Mouse (Mus musculus) left cerebral cortex, postnatal 4 days (tissue): Measurements from ENCODE around the gene Scyl1. TPM values are rescaled to one million over a fixed set of nuclear protein-coding genes. Genes with fewer than 3 reads are reported as not detected.
"Not testable (repeated sequence)": the region's sequence is repeated elsewhere in the genome, so short reads cannot be mapped to it uniquely, and the experiment has no call there.

Source experiments
- DNase-seq: peaks from one replicate; pipeline ENCODE4 v3.0.0-alpha.2; 2022
- intact Hi-C: fragments of 180-260 bp; cut with DNase I; formaldehyde crosslinking; loops from one replicate; pipeline ENCODE4 v1.15.1; 2025
- total RNA-seq, 2 experiments: library from RNA; stranded (reverse); gene quantifications; 2 replicates each; pipeline ENCODE4 v1.2.3; 2021

Scyl1 gene
- total RNA-seq, 2 experiments from 2014 or later = 81.7 to 81.8 TPM

- peak; percentile 100 for DNase-seq
- intact Hi-C loops = no loop called here
Measured at GRCm38 (mm10) chr19:5803041-5803880, 32.0 kb upstream of the Scyl1 start.

- intact Hi-C loops = loop anchor here (1.0 kb wide), 1 partner anchor 43 kb away; no protein-coding TSS in a partner anchor
- no peak for DNase-seq
Measured at GRCm38 (mm10) chr19:5802787-5803040, 31.5 kb upstream of the Scyl1 start.

- intact Hi-C loops = loop anchor here (1.0 kb wide), 1 partner anchor 43 kb away; no protein-coding TSS in a partner anchor
- peak; percentile 94 for DNase-seq
Measured at GRCm38 (mm10) chr19:5802011-5802786, 31.0 kb upstream of the Scyl1 start.

GRCm38 (mm10) chr19:5801432-5801964 lies 30.3 kb upstream of the Scyl1 start:
- no peak for DNase-seq
- intact Hi-C loops = no loop called here

DNA sequence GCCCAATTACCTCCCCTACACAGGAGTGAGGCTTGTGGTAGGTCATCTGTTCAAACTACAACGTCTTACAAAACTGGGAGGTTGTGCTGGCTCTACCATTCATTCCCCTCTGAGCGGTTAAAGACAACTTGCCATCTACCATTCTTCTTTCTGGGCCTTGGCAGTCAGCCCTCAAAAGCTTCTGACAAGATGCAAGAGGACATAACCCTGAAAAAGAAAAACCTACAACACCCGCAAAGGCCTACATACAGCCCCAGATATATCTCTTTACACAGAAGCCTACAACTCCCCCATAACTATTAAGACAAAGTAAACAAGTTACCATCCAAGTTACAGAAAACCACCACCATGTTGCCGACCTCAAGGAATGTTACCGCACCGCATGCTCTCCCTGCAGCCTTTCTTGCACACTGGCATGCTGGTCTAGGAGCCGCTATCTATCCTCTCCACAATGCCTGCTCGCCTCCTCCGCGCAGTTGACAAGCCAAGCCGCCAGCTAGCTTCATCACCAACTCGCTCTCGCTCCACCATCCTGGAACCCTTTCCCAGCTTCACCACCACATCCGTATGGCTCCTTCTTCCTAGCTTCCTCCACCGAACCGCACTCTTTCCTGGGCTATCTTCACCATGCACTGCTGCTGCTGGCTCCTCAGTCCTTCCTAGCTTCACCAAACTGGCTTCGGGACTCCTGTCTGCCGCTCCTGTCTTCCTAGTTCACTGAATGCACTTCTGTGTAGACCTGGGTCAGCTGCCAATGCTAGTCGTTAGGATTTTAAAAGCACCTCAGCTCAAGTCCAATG lies 29.6 kb upstream of the Scyl1 start:
- no peak for DNase-seq
- intact Hi-C loops = no loop called here

DNA sequence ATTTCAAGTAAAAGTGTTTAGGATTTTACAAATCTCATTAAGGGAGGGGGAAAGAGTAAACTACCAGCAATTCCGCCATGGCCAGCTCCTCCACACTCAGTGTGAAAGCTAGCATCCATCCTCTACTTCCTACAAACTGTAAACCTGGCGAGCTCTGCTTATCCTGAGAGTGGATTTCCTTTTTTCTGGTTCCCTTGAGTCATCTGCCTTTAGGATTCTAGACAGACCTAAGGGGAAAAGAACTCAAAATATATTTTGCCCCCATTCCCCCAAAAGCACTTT lies 29.1 kb upstream of the Scyl1 start:
- no peak for DNase-seq
- intact Hi-C loops = no loop called here

DNA sequence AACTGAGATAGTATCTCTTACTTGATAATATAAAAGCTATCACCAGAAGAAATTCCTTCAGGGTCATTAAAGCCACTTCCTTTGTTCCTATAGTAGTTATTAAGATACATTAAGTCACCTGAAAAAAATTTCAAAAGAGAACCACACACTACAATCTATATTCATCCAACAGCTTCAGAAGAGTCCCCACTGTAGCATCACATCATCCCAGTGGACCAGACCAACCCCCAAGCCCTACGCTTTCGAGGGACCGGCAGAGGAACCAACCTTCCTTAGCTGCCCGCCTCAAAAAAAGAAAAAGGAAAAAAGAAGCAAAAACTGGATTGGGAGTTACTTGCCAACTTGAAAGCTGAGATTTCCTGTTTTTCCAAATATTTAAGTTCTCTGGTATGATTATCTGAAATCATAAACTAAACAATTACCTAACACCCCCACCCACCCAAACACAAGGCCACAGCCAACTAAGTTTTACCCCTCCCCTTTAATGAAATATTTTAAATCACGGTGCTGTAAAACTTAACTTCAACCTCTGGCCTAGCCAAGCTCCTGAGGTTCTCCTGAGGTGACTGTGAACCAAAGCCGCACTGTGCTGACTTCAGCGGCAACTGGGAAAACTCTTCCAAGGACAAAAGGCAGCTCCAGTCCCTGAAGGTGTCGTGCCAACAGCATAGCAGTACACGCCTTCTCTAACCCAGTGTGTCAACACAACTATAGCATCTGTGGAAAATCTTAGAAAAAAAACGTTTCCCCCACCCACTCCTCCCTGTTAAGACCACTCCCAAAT lies 28.5 kb upstream of the Scyl1 start:
- intact Hi-C loops = no loop called here

GRCm38 (mm10) chr19:5798700-5799479 lies 27.7 kb upstream of the Scyl1 start:
- intact Hi-C loops = no loop called here
- no peak for DNase-seq

More for the DNA sequence above, 28.5 kb upstream of the Scyl1 start:
- DNase-seq = no peak

GRCm38 (mm10) chr19:5797381-5798111 lies 26.3 kb upstream of the Scyl1 start:
- intact Hi-C loops = no loop called here
- DNase-seq = no peak

GRCm38 (mm10) chr19:5796573-5797111 lies 25.4 kb upstream of the Scyl1 start:
- intact Hi-C loops = no loop called here
- DNase-seq = no peak

DNA sequence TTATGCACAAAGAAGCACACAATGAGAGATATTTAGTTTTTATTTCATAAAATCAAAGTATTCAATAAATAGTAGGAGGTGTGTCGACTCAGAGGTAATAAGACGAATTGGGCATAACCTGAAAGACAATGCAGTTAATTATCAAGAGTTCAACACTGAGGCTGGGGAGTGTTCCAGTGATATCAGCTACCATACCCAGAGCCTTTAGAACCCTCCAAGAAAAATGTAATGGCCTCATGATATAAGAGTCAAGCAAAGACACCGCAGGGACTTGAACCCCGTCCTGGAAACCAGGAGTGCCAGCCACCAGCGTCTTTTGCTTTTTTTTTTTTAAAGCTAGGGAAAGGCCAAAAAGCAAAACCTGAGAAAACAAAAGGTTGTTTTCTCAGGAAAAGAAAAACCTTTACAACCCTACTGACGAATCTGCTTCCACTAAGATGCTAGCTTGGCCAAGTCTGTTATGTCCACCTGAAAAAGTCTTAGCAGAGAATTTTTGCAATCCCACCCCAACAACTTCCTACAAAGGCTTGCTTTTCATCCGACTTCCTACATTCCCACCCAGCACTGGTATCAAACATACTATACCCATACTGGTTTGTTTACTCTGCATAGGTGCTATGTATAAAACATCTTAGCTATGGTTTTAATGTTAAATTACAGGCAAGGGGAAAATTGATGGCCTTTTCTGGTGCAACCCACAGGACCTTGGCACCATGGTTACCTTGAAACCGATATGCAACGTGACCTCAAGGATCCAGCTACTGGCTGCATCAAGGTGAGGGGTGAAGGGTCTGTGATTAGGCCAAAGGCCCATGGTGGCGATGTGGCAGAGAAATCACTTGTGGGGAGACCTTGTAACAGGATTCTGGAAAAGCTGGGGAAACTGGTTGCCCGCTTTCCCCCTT lies 24.7 kb upstream of the Scyl1 start:
- intact Hi-C loops = no loop called here
- DNase-seq = no peak

DNA sequence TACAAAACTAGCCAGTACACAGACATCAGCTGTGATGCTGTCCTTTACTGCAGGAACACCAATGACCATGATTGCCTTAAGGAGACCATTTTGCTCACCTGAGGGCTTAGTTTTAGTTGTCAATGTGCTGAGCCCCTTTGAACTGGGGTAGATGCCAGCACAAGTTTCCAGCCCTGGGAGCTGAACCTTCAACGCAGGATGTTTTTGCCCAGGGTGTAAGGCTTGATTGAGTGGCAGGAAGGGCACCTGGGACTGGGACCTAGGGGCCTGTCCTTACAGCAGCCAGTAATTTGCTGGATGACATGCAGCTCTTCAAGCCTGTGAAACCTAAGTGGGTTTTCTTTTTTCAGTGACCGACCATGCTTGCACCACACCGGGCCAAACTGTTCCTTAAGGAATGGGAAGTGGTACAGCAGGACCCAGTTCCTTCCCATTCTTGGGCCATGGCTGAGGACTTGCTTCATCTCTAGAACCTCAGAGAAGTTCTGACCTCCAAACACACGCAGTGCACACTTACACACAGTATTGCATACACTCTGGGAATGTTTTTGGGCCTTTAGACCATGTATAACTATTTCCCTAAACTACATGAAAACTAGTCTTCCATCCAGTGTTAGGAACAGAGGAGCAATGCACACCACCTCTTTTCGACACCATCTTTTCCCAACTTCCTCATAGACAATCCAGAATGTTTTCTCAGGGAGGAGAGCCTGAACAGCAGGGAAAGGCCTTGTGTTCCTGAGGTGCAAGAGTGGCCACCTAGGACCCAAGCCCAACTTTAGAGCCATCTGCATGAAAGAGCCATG lies 23.8 kb upstream of the Scyl1 start:
- intact Hi-C loops = loop anchor here (5.0 kb wide), 1 partner anchor 82 kb away; the partner anchor contains the start of genes Frmd8 and Slc25a45
- DNase-seq = no peak

DNA sequence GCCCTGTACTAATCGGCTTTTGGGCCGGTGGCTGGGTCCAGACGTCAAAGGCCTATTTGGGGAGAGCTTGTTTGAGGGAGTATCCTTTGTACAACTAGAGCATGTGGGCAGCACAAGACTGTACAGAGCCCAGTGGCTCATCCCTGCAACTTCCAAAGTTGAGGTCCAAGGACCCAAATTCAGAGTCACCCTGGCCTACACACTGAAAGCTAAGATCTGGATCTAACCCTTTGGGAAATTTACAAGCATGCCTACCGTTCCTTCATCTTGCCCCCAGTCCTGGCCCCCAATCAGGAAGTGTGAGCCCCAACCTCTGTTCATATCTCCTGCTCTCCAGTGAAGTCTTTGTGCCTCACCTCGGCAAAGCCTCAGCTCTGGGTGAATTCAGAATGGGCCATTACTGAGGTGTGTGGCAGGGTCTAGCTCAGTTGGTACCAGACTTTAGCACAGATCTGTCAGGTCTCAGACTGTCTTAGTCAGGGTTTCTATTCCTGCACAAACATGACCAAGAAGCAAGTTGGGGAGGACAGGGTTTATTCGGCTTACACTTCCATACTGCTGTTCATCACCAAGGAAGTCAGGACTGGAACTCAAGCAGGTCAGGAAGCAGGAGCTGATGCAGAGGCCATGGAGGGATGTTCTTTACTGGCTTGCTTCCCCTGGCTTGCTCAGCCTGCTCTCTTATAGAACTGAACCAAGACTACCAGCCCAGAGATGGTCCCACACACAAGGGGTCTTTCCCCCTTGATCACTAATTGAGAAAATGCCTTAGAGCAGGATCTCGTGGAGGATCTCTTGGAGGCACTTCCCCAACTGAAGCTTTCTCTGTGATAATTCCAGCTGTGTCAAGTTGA lies 22.9 kb upstream of the Scyl1 start:
- intact Hi-C loops = loop anchor here (5.0 kb wide), 1 partner anchor 83 kb away; the partner anchor contains the start of genes Frmd8 and Slc25a45
- not testable (repeated sequence) for DNase-seq

DNA sequence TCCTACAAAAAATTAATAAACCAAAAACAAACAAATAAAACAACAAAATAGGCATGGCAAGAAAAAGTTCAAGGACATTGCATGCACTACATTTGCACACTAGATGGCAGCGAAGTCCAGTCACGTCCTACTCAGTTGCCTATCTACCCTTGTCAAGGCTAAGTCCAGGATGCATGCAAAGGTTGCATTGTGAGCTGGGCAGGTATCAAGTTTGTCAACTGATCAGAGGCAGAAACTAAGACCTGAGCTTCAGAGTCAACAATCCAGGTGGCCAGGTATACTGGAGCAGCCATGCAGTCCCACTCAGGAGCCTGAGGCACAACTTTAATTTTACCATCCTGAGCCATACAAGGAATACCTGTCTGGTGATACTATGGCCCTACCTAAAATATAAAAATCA lies 21.9 kb upstream of the Scyl1 start:
- intact Hi-C loops = loop anchor here (5.0 kb wide), 1 partner anchor 84 kb away; the partner anchor contains the start of genes Frmd8 and Slc25a45
- peak; percentile 53 for DNase-seq

DNA sequence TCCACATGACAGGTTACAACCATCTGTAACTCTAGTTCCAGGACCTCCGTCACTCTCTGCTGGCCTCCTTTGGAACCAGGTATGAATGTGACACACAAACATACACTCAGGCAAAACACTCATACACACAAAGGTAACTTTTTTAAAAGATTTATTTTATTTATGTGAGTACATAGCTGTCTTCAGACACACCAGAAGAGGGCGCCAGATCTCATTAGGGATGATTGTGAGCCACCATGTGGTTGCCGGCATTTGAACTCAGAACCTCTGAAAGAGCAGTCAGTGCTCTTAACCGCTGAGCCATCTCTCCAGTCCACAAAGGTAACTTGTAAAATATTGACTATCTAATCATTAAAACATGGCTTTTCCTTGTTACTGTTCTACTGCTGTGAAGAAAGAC lies 20.1 kb upstream of the Scyl1 start:
- intact Hi-C loops = loop anchor here (5.0 kb wide), 1 partner anchor 86 kb away; the partner anchor contains the start of genes Frmd8 and Slc25a45
- no peak for DNase-seq

- intact Hi-C loops = no loop called here
Measured at GRCm38 (mm10) chr19:5789066-5789465, 17.8 kb upstream of the Scyl1 start.

More at GRCm38 (mm10) chr19:5789066-5789465, 17.8 kb upstream of the Scyl1 start:
- DNase-seq = no peak
